Mouse (Mus musculus) heart, postnatal 36 days (tissue): ENCODE results near the gene Klhdc3. TPM values are rescaled to one million over a fixed set of nuclear protein-coding genes. Genes with fewer than 3 reads are reported as not detected.
A peak's percentile ranks its signal among the peaks of the same experiment; 100 is the strongest.

Experiments
- DNase-seq, 2 experiments: peaks; one replicate each; pipeline ENCODE4 v3.0.0; 2021 to 2022
- intact Hi-C: fragments of 180-260 bp; cut with DNase I; formaldehyde crosslinking; loops from one replicate; pipeline ENCODE4 v1.15.1; 2025
- total RNA-seq, 2 experiments: library from RNA; stranded (reverse); gene quantifications; 2 replicates each; pipeline ENCODE4 v1.2.3; 2021

Gene Klhdc3
- total RNA-seq, 2 experiments from 2014 or later: 85.5 to 87.7 TPM

GRCm38 (mm10) chr17:46636831-46637523, 43.7 kb downstream of the Klhdc3 start:
- peak; percentile 69 to 73 for DNase-seq
- intact Hi-C loops: loop anchor here (1.0 to 5.0 kb wide), 2 partner anchors 35 to 112 kb away; no protein-coding TSS in a partner anchor

- intact Hi-C loops: no loop called here
- DNase-seq: peak; percentile 36 to 48
Measured at GRCm38 (mm10) chr17:46629685-46630441, 50.9 kb downstream of the Klhdc3 start.

DNA sequence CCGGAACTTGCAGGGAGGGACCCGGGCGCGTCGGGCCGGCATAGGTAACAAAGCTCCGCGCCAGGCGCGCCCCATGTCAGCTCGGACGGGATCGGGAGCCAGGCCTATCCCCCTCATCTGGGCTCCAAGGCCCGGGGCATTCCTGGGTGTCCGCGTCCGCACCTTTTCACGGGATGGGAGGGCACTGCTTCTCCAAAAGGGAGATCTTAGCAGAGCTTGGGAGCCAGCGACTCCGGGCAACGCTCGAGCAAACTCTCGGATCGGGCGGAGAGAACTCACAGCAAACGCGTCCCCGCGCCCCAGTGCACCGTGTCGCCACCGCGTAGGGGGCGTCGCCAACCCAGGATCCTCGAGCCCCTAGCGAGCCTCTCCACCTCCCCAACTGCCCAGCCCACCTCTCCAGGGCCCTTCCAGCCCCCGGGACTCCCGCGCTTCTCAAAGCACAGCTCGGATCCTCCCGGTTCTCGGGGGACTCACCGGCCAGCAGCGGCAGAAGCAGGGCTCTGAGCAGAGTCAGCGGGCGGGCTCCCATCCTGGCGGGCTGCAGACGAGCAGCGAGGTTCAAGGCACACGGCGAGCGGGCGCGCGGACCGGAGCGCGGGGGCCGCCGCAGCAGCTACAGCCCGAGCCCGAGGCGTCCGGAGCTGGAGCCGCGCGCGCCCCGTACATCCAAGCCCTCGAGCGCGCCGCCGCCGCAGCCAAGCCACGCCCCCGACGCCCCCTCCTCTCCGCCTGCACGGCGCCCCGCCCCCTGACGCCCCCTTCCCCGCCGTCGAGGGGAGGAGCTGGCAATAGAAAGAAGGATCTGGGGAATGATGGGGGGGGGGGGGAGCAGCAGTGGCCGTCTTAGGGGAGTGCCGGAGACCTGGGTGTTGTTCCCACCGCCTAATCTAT, 51.7 kb downstream of the Klhdc3 start, which contains the start of gene Ptk7:
Gene Ptk7, minus strand, starts transcription at position 714 of the 894 bp plus-strand sequence.
- intact Hi-C loops: no loop called here
- DNase-seq: peak; percentile 55 to 57

DNA sequence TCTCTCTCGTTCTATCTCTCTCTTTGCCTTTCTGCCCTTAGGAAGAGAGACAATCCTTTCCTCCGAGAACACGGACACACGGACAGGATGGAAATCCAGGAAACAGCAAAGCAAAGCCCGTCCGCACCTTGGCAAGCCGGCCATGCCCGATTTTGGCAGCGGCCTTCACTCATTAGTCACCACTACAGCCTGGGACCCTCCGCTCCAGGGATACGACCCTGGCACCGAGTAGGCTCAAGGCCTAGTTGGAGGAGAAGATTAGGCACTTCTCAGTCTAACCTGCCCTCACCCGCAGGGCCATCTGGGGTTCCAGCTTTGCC, 52.3 kb downstream of the Klhdc3 start:
- no peak for DNase-seq
- intact Hi-C loops: no loop called here

- no peak for DNase-seq
- intact Hi-C loops: no loop called here
Measured at GRCm38 (mm10) chr17:46627409-46627808, 53.3 kb downstream of the Klhdc3 start.

DNA sequence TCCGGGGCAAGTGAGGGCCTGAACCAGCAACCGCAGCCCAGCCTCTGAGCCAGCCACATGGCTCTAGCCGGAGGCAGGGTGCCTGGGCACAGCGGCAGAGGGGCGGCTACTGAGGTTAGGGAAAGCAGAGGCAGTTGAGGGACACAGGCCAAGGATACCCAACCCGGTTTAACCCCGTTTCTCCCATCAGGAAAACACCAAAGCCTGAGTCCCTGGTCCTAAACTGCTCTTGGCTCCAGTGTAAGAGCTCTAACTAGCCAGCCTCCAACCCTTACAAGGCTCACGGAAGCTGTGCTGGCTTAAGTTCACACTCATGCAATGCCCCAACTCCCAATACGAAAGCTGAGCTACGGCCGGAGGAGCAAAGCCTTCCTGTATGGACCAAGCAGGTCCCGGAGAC, 56.1 kb downstream of the Klhdc3 start:
- no peak for DNase-seq
- intact Hi-C loops: no loop called here

Other genes starting within 250 kb of the Klhdc3 start
- not detected for gene Slc22a7, start 242.5 kb downstream of the Klhdc3 start, total RNA-seq
- gene Ttbk1, start 193.2 kb downstream of the Klhdc3 start, total RNA-seq: under 1 TPM; 0.19 TPM
- 1 to 10 TPM in 1 of 2 experiments, under 1 TPM in 1; 0.89 to 2.2 TPM for gene Dnph1, start 184.2 kb downstream of the Klhdc3 start, total RNA-seq
- gene Cul9, start 134.5 kb downstream of the Klhdc3 start, total RNA-seq: 10 to 100 TPM; 20.3 to 24.0 TPM
- 10 to 100 TPM; 85.7 to 94.7 TPM for gene Srf, start 124.7 kb downstream of the Klhdc3 start, total RNA-seq
- 1 to 10 TPM; 2.7 to 4.0 TPM for gene Ptk7, start 51.4 kb downstream of the Klhdc3 start, total RNA-seq
- 10 to 100 TPM; 24.5 to 29.1 TPM for gene Klc4, start 34.9 kb downstream of the Klhdc3 start, total RNA-seq
- 100 to 1,000 TPM; 130 to 134 TPM for gene Mrpl2, start 34.7 kb downstream of the Klhdc3 start, total RNA-seq
- 10 to 100 TPM; 20.7 to 23.8 TPM for gene Cul7, start 30.6 kb downstream of the Klhdc3 start, total RNA-seq
- 10 to 100 TPM in 1 of 2 experiments, 1 to 10 TPM in 1; 9.5 to 10.7 TPM for gene Rrp36, start 6.6 kb downstream of the Klhdc3 start, total RNA-seq
- gene Mea1, start 2.1 kb downstream of the Klhdc3 start, total RNA-seq: 10 to 100 TPM; 48.0 to 49.3 TPM
- 10 to 100 TPM; 33.2 TPM for gene Ppp2r5d, start 24.2 kb upstream of the Klhdc3 start, total RNA-seq
- 10 to 100 TPM; 31.8 to 32.3 TPM for gene Pex6, start 30.5 kb upstream of the Klhdc3 start, total RNA-seq
- gene Gnmt, start 48.3 kb upstream of the Klhdc3 start, total RNA-seq: 1 to 10 TPM; 1.8 to 3.1 TPM
- gene Cnpy3, start 71.3 kb upstream of the Klhdc3 start, total RNA-seq: 10 to 100 TPM; 18.4 to 19.2 TPM
- not detected for gene Ptcra, start 82.8 kb upstream of the Klhdc3 start, total RNA-seq
- 10 to 100 TPM; 25.4 to 27.6 TPM for gene 2310039H08Rik, start 91.7 kb upstream of the Klhdc3 start, total RNA-seq
- 10 to 100 TPM; 54.2 to 55.4 TPM for gene Rpl7l1, start 101.8 kb upstream of the Klhdc3 start, total RNA-seq
- 10 to 100 TPM; 14.9 to 15.3 TPM for gene Bicral, start 177.6 kb upstream of the Klhdc3 start, total RNA-seq
- gene Tbcc, start 209.8 kb upstream of the Klhdc3 start, total RNA-seq: 10 to 100 TPM; 15.9 to 16.6 TPM
- not detected for gene Prph2, start 229.5 kb upstream of the Klhdc3 start, total RNA-seq